Mouse (Mus musculus): ENCODE data around the gene Gm11549. TPM values are rescaled to one million over a fixed set of nuclear protein-coding genes. Genes with fewer than 3 reads are reported as not detected.

Gene Gm11549
- polyA plus RNA-seq, 1 experiment from 2014 or later: not detected

DNA sequence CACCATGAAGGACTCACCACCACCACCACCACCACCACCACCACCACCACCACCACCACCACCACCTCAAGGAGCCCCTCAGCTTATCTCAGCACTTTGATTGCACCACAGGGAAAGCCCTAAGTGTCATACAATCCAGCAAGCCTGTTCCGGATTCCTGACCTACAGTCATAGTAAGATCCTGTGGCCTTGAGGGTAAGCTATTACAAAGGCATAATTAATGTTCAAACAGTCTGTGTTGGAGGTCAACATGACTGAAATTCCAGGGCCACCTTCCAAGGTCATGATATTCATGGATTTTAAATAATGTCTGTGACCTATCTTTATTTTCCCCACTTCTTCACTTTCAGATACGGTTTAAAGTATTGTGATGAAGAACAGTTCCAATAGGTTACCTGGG, 41.1 kb downstream of the Gm11549 start:
- Histone ChIP-seq H3K27ac (no peak overlapping the region), H3K4me3 (replicated peaks) (no peak overlapping the region), H3K4me1 (replicated peaks) (peaks cover 20% of the 10 kb centered on the region), H3K9me3 (replicated peaks) (no peaks in the 10 kb centered on the region), H3K27me3 (no peaks in the 10 kb centered on the region), H3K36me3 (no peaks in the 10 kb centered on the region), H3K9ac (no peak overlapping the region), H3K4me2 (no peak overlapping the region)
- 64% methylated on average over 2 of the region's 2 CpGs for WGBS (ENCODE audit: insufficient replicate concordance)
- ATAC-seq (ENCODE audit: low read depth) (no peak), DNase-seq (no peak)

DNA sequence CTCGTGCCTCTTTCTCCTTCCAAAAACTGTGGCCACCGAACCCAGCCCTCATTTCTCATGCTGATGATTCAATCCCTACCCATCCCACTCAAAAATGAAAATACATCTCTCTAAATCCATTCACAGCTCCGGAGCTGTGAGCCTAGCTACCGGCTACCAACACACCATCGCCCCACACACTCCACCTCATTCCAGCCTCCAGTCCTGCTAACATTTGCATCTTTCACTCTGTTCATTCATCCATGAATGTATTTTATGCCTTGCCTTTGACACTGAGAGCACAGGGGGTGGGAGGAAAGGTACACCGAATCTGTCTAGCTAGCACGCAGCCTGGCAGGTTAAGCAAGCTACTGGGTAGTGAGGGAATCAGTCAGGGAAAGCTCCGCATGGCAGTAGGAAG, 42.8 kb downstream of the Gm11549 start:
- no peaks in the 10 kb centered on the region for H3K9me3 ChIP-seq (replicated peaks)
- H3K9ac ChIP-seq: no peak overlapping the region
- 73% methylated on average over 8 of the region's 8 CpGs for WGBS (ENCODE audit: insufficient replicate concordance)
- H3K36me3 ChIP-seq: no peaks in the 10 kb centered on the region
- DNase-seq (no peak), ATAC-seq (ENCODE audit: low read depth) (no peak)
- H3K4me1 ChIP-seq (replicated peaks): peaks cover 31% of the 10 kb centered on the region
- H3K27me3 ChIP-seq: no peaks in the 10 kb centered on the region
- no peak overlapping the region for H3K27ac ChIP-seq
- no peak overlapping the region for H3K4me2 ChIP-seq
- no peak overlapping the region for H3K4me3 ChIP-seq (replicated peaks)

- DNase-seq: no peak
- H3K4me3 ChIP-seq (replicated peaks): peak overlapping the region; percentile 65
- no peaks in the 10 kb centered on the region for H3K9me3 ChIP-seq (replicated peaks)
- H3K27ac ChIP-seq: peak overlapping the region; percentile 50; the same call in 1 of the 2 replicates
- WGBS (ENCODE audit: insufficient replicate concordance): 39% methylated on average over 20 of the region's 20 CpGs
- no peaks in the 10 kb centered on the region for H3K36me3 ChIP-seq
- no peak for ATAC-seq (ENCODE audit: low read depth)
- no peaks in the 10 kb centered on the region for H3K27me3 ChIP-seq
- H3K9ac ChIP-seq: peak overlapping the region; percentile 74
- peak overlapping the region; percentile 83 for H3K4me2 ChIP-seq
- H3K4me1 ChIP-seq (replicated peaks): peaks cover 34% of the 10 kb centered on the region
Measured at GRCm38 (mm10) chr3:36476261-36477155, 45.1 kb downstream of the Gm11549 start.

- WGBS (ENCODE audit: insufficient replicate concordance): under 1% methylated on average over 32 of the region's 32 CpGs
- H3K9ac ChIP-seq: peak within 1 kb of the TSS; percentile 74
- H3K36me3 ChIP-seq: no peaks in the 10 kb centered on the region
- DNase-seq (peak; percentile 95), ATAC-seq (ENCODE audit: low read depth) (peak; percentile 97)
- H3K4me2 ChIP-seq: peak within 1 kb of the TSS; percentile 83
- no peaks in the 10 kb centered on the region for H3K9me3 ChIP-seq (replicated peaks)
- peak within 1 kb of the TSS; percentile 65 for H3K4me3 ChIP-seq (replicated peaks)
- H3K4me1 ChIP-seq (replicated peaks): peaks cover 34% of the 10 kb centered on the region
- no peaks in the 10 kb centered on the region for H3K27me3 ChIP-seq
- H3K27ac ChIP-seq: peak within 1 kb of the TSS; percentile 68
Measured at GRCm38 (mm10) chr3:36475532-36476087, 46.0 kb downstream of the Gm11549 start, which contains the start of the genes Anxa5 and 1810062G17Rik. TSS of gene Anxa5 (minus strand) at chr3:36475894. TSS of gene 1810062G17Rik (plus strand) at chr3:36475937.

DNA sequence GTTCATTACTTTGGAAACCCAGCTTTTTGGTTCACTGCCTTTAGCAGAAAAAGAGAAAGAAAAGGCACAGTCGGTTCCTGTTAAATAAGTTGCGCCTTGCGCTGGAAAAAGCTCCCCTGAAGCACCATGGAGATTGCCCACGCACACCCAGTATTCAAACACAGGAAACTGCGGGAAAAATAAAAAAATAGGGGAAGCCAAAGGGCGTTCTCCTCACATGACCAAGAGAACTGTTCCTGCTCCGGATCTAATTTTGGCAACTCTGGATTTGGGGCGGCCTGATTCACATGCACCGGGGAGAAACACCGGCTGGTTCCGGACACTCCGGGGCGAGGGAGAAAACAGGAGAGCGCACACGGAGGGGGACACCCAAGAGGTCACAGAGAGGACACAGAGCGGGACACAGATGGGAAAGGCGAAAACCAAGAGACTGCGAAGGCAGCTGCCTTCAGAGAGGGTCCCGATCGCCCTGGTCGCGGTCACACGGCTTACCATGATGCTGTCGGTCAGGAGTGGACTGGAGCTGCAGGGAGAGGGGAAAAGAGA, 46.6 kb downstream of the Gm11549 start:
- H3K9ac ChIP-seq: peak overlapping the region; percentile 74
- H3K4me3 ChIP-seq (replicated peaks): peak overlapping the region; percentile 65
- H3K27me3 ChIP-seq: no peaks in the 10 kb centered on the region
- peak overlapping the region; percentile 83 for H3K4me2 ChIP-seq
- peak overlapping the region; percentile 68 for H3K27ac ChIP-seq
- no peaks in the 10 kb centered on the region for H3K36me3 ChIP-seq
- no peaks in the 10 kb centered on the region for H3K9me3 ChIP-seq (replicated peaks)
- DNase-seq (no peak), ATAC-seq (ENCODE audit: low read depth) (no peak; the same call in 1 of the 2 replicates)
- peaks cover 34% of the 10 kb centered on the region for H3K4me1 ChIP-seq (replicated peaks)
- WGBS (ENCODE audit: insufficient replicate concordance): under 1% methylated on average over 24 of the region's 24 CpGs

DNA sequence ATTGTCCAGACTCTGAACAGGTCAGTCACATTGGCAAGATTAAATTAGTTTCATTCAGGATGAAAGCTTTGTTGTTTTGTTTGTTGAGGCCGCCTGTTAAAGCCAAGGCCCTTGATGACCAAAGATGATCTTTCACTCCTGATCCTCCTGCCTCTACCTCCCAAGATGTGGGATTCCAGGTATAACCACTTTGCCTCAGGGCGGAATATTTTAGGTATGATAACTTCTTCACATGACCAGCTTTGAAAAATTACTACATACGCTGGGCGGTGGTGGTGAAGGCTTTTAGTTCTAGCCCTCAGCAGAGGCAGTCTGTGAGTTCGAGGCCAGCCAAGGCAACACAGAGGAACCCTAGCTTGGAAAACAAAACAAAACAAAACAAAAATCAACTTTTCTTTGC, 47.2 kb downstream of the Gm11549 start:
- Histone ChIP-seq H3K4me2 (peak overlapping the region; percentile 83), H3K27ac (no peak overlapping the region), H3K36me3 (no peaks in the 10 kb centered on the region), H3K4me3 (replicated peaks) (peak overlapping the region; percentile 65), H3K9me3 (replicated peaks) (no peaks in the 10 kb centered on the region), H3K9ac (peak overlapping the region; percentile 74; the same call in 1 of the 2 replicates), H3K27me3 (no peaks in the 10 kb centered on the region), H3K4me1 (replicated peaks) (peaks cover 34% of the 10 kb centered on the region)
- DNase-seq (no peak), ATAC-seq (ENCODE audit: low read depth) (no peak)
- whole genome bisulfite sequencing (ENCODE audit: insufficient replicate concordance): 71% methylated on average over 5 of the region's 5 CpGs

GRCm38 (mm10) chr3:36473222-36473621, 48.4 kb downstream of the Gm11549 start:
- 63% methylated on average over 5 of the region's 5 CpGs for WGBS (ENCODE audit: insufficient replicate concordance)
- H3K36me3 ChIP-seq: no peaks in the 10 kb centered on the region
- no peak for ATAC-seq (ENCODE audit: low read depth)

GRCm38 (mm10) chr3:36471856-36472255, 49.8 kb downstream of the Gm11549 start:
- Histone ChIP-seq H3K36me3 (no peaks in the 10 kb centered on the region), H3K27me3 (no peaks in the 10 kb centered on the region), H3K4me1 (replicated peaks) (peaks cover 38% of the 10 kb centered on the region), H3K4me3 (replicated peaks) (no peak overlapping the region), H3K9me3 (replicated peaks) (no peaks in the 10 kb centered on the region), H3K9ac (no peak overlapping the region), H3K4me2 (no peak overlapping the region), H3K27ac (no peak overlapping the region)
- ATAC-seq (ENCODE audit: low read depth) (no peak), DNase-seq (no peak)
- WGBS (ENCODE audit: insufficient replicate concordance): 63% methylated on average over 4 of the region's 4 CpGs

More at GRCm38 (mm10) chr3:36473222-36473621, 48.4 kb downstream of the Gm11549 start:
- Histone ChIP-seq H3K9ac (no peak overlapping the region), H3K9me3 (replicated peaks) (no peaks in the 10 kb centered on the region), H3K4me3 (replicated peaks) (no peak overlapping the region), H3K4me1 (replicated peaks) (peaks cover 34% of the 10 kb centered on the region), H3K27ac (no peak overlapping the region), H3K27me3 (no peaks in the 10 kb centered on the region), H3K4me2 (no peak overlapping the region)
- no peak for DNase-seq

- H3K4me1 ChIP-seq (replicated peaks): peaks cover 20% of the 10 kb centered on the region
- no peak for ATAC-seq (ENCODE audit: low read depth)
Measured at GRCm38 (mm10) chr3:36468871-36469270, 52.7 kb downstream of the Gm11549 start.

DNA sequence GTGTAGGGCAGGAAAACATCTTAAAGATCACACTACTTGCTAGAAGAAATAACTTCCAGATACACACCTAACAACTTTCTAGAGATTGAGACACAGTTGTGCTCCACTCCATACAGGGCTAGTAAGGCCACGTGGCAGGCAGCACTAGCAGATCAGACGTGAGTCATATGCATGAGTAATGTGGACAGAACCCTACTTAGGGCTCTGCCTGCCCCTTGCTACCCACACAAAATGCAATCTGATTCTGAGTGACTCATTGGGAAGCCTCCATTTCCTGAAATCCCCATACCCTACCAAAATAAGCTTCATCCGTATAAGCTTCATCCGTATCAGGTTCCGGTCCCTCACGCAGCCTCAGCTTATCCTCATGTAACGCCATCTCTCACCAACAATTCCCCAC, 54.0 kb downstream of the Gm11549 start:
- DNase-seq: no peak
- Histone ChIP-seq H3K4me1 (replicated peaks) (peaks cover 11% of the 10 kb centered on the region), H3K4me3 (replicated peaks) (no peak overlapping the region), H3K27me3 (no peaks in the 10 kb centered on the region), H3K9ac (no peak overlapping the region), H3K27ac (no peak overlapping the region), H3K36me3 (no peaks in the 10 kb centered on the region), H3K9me3 (replicated peaks) (no peaks in the 10 kb centered on the region), H3K4me2 (no peak overlapping the region)
- 71% methylated on average over 7 of the region's 7 CpGs for WGBS (ENCODE audit: insufficient replicate concordance)
- no peak for ATAC-seq (ENCODE audit: low read depth)

More at GRCm38 (mm10) chr3:36468871-36469270, 52.7 kb downstream of the Gm11549 start:
- H3K4me3 ChIP-seq (replicated peaks): no peak overlapping the region
- H3K4me2 ChIP-seq: no peak overlapping the region
- H3K27ac ChIP-seq: no peak overlapping the region
- H3K9ac ChIP-seq: no peak overlapping the region
- 37% methylated on average over 2 of the region's 2 CpGs for WGBS (ENCODE audit: insufficient replicate concordance)
- H3K27me3 ChIP-seq: no peaks in the 10 kb centered on the region
- no peaks in the 10 kb centered on the region for H3K9me3 ChIP-seq (replicated peaks)
- H3K36me3 ChIP-seq: no peaks in the 10 kb centered on the region
- DNase-seq: no peak

DNA sequence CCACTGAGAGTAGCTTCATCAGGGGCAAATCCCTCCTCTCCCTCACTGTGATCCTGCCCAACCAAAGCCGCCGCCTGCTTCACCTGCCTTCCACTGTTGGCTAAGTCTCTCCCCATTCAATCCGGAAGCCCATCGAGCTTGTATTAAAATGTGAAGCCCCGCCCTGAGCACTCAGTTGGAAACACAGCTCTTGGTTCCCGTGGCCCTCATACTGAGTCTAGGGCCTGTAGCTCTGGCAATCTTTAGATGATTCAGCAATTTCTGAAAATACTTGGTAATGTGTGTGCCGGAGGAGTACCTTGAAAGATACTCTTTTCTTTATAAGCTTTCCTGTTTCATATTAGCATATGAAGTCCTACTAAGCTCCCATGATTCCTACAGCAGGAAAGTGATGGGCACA, 56.1 kb downstream of the Gm11549 start:
- DNase-seq: no peak

More for the DNA sequence above, 56.1 kb downstream of the Gm11549 start:
- Histone ChIP-seq H3K27ac (no peak overlapping the region), H3K4me2 (no peak overlapping the region), H3K27me3 (no peaks in the 10 kb centered on the region), H3K36me3 (no peaks in the 10 kb centered on the region), H3K9me3 (replicated peaks) (no peaks in the 10 kb centered on the region), H3K9ac (no peak overlapping the region), H3K4me1 (replicated peaks) (peaks cover 11% of the 10 kb centered on the region), H3K4me3 (replicated peaks) (no peak overlapping the region)
- no peak for ATAC-seq (ENCODE audit: low read depth)
- WGBS (ENCODE audit: insufficient replicate concordance): 51% methylated on average over 7 of the region's 7 CpGs
